Mouse (Mus musculus) mouse embryonic stem cell (cell line): ENCODE data around the gene Cdc26.

ENCODE experiments used
- in situ Hi-C, 2 experiments: fragments of 300-500 bp; cut with MboI; formaldehyde crosslinking; loops; 1 replicate in 1 of 2; 3 replicates in 1 of 2; pipeline ENCODE4 v1.14.3; 2019 to 2020; ENCODE audit warnings: low sequenced_read_pairs in 2 of 2, low pct_unique_long_range_greater_than_20kb in 1 of 2, mixed read lengths in 1 of 2; ENCODE audit not compliant: unreplicated experiment in 1 of 2

Gene Cdc26

DNA sequence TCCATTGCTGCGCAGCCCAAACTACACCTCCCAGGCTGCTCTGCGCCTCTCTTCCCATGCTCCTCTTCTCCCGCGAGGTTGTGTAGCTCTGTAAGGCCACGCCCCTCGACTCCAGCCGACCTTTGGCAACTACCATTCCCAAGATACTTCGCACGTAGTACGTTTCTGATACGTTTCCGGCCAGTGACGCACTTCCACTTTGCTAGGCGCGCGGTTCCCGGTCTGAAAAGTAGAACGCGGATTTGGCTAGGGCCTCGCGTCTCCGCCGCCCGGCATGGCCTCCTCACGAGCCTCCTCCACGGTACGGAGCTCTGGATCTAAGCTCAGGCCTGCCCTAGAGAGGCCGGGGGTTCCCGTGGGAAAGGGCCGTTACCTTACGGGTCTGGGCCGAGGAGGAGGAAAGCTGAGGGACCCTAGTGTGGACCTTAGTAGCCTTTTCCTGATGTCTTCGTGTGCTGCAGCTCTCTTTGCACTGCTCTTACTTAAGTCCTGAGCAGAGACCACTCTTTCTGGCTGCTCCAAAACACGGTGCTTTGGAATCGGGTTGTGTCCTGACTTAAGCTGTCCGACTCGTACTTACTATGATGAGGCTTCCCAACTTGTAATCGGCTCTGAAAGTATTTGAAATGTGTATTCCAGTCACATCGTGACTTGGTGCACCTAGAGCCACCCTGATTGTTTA, at the start of gene Cdc26, which contains the start of gene Prpf4:
TSS of gene Cdc26 (minus strand) at position 42 of the 682 bp plus-strand sequence.
TSS of gene Prpf4 (plus strand) at position 197 of the 682 bp plus-strand sequence.
- in situ Hi-C loops: no loop called here

DNA sequence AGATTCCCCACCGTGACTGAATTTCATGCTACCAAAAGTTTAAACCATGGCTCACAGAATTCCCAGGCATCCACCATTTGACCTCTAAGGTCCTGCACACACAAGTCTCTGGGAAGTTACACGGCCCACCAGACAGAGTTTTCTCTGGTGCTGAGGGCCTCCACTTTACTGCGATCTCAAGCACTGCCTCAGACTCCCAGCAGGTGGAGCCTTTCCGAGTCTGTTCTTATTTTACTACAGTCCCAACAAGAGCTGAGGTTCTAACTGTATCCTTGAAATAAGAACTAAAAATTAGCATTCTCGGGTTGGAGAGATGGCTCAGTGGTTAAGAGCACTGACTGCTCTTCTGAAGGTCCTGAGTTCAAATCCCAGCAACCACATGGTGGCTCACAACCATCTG, 46.6 kb upstream of the Cdc26 start:
- in situ Hi-C loops: no loop called here

DNA sequence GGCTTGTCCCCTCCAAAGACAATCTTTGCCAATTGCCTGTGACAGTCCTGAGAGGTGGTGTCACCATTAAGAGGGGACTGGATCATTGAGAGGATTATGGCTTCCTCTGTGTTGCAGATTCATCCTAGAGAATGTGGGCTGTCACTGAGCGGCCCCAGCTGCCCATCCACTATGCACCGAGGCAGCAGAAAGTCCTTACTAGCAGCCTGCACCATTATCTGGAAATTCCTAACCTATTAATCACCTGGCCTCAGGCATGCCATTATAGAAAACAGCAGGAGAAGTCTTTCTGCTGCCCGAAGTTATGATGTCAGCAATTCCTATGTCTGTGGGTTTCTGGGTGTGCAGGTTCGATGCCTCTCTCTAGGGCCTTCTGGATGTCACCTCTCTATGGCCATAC, 32.5 kb upstream of the Cdc26 start:
- in situ Hi-C loops: no loop called here

DNA sequence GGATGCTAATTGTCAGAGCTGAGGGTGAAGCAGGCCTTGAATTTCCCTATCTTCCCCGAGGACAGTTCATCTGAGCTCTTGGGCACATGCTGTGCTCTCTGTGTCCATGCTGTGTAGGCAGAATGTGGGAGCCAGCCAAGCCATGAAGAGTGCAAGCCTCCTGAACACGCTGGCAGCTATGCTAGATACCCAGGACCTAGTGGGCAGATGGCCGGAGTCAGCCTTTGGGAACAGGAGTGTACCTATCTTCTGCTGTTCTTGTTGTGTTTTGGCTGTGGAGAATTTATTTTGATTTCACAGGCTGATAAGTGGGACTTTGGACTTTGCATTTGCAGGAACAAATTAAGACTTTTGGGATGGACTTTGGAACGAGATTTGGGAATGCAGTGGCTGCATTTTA, 32.1 kb upstream of the Cdc26 start:
- in situ Hi-C loops: no loop called here

DNA sequence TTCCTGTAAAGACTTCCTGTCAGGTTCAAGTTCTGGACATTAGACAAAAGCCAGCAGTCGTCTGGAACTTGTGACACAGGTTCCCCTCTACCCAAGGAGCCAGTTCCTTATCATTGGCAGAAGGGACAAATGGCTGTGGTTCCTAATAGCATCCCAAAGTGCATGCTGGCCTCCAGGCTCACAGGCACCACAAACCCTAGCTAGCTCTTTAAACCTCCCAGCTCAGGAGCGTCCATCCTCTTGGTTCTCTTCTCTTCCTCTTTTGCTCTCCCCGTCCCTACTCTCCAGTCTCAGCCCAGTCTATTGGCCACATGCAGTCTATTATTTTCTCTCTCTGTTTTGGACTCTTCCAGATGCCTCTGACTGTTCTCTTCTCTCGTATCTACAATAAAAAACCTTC, 31.4 kb upstream of the Cdc26 start:
- in situ Hi-C loops: no loop called here

DNA sequence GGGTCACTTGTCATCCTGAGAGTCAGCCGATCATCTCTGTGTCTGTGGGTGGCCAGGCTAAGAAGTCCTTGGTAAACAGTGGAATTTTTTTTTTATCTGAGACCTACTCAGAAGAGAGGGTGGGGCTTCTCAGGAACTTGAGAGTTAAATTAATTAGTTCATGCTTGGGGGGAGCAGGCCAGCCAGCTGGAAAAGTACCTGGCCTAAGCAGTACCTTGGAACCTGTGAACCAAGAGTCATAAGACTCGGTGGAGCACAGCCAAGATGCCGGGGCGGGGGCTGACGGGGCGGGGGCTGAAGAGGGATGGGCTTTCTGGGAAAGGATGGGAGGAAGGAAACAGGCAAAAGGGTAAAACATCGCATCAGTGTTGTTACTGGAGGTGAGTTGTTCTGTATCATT, 29.4 kb upstream of the Cdc26 start:
- in situ Hi-C loops: no loop called here

DNA sequence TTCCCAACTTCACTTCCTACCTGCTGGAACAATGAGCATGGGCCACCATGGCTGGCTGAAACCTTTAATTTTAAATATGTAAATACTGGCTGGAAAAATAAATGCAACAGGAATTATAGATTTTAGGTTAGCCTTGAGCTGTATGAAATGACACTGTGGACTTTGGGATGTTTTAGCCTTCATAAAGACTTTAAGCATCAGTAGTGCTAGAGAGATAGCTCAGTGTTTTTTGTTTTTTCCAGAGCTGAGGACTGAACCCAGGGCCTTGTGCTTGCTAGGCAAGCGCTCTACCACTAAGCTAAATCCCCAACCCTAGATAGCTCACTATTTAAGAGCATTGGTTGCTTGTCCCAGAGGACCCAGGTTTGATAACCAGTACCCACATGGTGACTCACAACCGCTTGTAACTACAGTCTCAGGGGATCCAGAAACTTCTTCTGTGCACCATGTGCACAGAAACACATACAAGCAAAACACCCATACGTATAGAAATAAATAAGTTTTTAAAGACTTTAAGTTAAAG, 28.9 kb upstream of the Cdc26 start:
- in situ Hi-C loops: no loop called here

DNA sequence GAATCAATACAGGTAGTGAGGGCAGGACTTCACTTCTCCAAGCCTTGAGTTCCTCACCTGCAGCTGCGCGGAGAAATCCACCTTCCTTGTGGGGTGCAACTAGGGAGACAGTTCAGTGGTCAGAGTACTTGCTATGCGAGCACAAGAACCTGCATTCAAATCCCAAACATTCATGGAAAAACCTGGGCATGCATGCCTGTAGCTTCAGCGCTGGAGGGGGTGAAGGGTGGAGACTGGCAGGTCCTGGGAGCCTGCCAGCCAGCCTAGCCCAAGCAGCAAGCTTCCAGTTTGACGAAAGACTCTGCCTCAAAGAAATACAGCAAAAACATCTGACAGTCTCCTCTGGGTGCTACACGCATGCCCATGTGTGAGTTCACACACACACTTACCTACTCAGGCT, 26.6 kb upstream of the Cdc26 start, which contains the start of gene Rnf183:
TSS of gene Rnf183 (minus strand) at position 172 of the 400 bp plus-strand sequence.
- in situ Hi-C loops: no loop called here

DNA sequence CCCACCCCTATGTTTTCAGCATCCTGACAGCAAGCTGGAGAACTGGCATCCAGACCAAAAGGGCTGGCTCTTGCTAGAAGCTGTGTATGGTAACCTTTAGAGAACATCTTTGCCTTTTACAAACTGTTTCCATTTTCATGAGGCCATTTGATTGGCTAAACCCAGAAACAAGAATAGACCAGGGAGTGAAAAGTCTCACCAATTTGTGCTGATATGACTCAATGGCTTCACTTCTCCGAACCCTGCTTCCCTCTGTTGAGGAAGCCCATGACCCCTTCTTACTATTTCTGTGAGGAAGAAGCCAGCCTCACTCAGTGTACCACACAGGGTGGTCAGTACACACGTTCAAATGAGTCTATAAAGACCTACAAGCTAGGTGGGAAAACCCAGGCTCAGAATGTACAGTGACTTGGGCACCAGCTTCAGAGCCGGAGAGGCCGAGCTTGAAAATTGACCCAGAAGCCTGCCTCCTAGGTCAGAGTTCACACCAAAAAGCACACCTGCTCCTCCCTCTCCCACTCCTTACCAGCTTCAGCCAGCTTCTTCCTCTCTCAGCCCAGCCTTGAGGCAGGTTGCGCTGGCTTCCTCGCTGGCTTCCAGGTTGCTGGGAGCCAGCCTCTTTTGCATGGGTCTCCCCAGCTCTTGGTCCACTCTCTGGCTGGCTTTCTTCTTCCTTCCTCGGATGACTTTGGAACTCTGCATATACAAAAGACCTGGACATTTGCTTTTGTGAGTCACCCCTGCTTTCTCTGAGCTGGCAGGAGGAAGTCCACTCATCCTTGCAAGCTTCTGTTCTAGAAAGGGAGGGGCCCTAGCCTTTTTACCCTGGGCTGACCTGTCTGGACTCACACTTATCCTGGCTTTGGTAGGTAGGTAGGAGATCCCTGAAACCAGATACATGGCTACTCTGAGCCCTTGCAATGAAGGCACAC, 25.8 kb upstream of the Cdc26 start:
- in situ Hi-C loops: no loop called here

DNA sequence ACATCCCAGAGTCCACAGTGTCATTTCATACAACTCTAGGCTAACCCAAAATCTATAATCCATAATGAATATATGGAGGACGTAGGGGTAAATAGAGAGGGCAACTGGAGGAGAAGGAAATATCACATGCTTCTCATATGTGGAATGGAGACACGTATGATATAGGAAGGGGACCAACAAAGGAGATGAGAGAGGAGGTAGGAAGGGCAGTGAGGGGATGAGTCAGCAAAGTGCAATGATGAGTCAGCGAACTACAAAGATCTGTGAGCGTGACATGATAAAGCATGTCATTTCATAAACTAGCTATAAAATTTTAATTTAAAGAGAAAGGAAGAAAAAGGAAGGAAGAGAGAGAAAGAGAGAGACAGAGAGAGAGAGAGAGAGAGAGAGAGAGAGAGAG, 23.1 kb upstream of the Cdc26 start:
- in situ Hi-C loops: no loop called here

DNA sequence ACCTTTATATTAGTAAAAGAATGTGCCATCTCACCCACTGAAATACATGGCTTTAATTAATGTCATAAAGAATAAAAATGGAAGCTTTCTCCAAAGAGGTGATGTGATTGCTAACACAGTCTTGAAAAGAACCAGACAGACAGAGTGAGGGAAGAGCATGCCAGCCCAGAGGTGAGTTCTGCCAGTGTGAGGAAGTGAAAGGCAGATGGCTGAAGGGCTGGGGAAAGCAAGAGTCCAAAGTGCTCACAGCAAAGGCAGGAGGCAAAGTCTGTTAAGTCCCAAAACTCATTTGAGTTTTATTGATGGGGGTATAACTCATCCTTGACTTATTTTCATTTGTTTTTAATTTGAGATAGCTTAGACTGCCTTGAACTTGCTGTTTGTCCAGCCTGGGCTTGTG, 22.2 kb upstream of the Cdc26 start:
- in situ Hi-C loops: no loop called here

DNA sequence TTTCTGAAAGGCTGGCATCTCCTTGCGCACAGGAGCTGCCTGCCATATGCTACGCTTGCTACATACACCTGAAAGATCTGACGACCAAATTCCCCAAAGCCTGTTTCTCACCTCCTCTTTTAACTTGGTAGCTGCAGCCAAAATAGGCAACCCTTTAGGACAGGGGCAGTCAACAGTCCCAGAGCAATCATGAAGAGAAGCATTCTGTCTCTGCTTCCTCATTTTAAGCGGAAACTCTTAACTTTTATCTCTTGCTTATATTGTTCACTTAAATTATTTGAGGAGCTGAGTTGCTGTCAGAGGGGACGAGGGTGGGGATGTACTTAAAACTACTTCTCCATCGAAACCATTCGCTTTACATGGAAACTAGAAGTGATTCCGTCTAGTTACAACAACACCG, 21.2 kb upstream of the Cdc26 start:
- in situ Hi-C loops: no loop called here

DNA sequence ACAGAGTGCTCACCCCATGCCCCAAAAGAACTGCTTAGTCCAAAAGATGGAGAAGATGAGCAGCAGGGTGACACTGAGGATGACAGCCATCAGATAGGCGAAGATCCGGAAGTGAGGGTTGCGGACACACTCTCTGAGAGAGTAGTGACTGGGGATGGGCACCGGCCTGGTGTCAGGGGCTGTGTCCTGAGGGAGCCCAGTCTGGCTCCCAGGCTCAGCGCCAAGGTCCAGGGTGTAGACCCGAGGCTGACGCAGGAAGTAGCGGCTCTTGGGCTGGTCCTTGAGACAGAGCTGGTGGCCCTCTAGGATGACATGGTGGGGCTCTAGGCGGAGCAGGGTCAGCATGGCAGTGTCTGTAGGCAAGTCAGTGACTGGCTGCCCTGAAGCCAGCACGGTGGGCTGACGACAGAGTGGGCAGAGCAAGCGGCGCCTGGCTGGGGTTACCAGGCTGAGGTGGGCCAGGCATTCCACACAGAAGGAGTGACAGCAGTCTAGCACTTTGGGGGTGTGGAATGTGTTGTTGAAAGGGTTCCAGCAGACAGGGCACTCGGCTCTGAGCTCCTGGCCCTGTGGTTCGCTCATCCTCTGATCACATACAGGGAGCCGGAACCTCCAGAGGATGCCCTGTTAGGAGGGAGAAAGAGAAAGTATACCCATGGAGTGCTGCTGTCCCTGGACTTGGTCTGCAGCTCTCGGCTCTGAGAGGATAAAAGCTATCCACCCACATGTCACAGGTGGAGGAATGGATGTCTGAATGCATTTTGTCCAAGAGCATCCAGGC, 19.7 kb upstream of the Cdc26 start:
- in situ Hi-C loops: no loop called here

DNA sequence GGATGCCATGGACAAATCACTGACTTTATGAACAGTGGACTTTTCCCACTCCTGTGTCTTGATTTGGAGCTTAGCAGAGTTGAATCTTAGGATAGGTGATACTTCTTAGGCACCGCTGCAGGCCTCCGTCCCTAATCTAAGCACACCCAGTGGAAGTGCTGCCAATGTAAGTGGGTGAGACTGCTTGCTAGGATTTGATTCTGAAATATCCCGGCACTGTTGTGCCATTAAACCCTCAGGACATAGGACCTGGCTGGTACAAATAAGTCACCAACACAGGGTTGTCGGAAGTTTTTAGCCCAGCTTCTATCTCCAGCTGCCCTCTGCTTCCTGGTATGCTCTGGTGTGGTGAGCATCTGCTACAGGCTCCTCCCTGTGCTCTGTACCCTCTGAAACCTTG, 17.4 kb upstream of the Cdc26 start:
- in situ Hi-C loops: no loop called here

DNA sequence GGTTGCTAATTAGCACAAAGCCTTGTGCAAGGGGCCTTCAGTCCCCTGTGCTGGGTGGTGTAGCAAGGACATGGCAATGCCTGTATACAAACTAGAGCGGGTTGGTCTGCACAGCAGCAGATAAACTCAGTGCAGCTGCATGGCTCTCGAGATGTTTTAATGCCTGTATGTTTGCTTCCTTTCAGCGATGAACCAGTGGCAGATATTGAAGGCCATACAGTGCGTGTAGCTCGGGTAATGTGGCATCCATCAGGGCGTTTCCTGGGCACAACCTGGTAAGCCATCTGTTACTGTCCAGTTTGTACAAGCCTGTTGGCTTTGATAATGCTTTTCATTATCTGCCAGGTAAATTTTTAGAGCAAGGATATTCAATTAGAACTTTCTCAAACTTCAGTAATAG, 10.6 kb upstream of the Cdc26 start:
- in situ Hi-C loops: no loop called here

DNA sequence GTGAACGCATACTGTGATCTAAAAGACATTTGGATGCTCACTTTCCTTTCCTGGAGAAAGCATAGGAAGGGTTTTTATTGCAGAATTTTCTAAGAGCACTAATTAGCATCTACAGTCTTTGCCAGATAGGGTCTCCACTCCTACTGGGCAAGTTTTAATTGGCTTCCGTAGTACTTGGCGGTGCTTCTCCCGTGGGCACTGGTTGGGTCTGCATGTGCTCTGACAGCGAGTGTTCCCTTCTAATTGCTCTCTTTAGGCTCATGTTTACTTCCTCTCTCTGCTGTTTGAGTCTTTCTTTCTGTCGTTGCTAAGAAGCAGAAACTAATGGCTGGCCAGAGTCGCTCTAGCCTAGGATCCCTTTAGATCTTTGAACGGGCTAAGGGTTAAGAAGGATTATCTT, 10.0 kb upstream of the Cdc26 start:
- in situ Hi-C loops: no loop called here

DNA sequence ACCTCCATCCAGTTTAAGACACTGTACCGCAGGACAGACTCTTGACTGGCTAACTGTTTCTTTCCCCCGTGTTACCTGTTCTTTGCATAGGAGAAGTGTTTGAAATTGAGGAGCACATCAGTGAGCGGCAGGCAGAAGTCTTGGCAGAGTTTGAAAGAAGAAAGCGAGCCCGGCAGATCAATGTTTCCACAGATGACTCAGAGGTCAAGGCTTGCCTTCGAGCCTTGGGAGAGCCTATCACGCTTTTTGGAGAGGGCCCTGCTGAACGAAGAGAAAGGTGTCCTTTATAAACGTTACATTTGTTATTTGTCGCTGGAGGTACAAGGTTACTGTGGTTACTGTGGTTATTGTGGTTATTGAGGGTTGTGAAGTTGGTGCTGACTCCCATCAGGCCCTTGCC, 3.2 kb upstream of the Cdc26 start:
- in situ Hi-C loops: no loop called here

DNA sequence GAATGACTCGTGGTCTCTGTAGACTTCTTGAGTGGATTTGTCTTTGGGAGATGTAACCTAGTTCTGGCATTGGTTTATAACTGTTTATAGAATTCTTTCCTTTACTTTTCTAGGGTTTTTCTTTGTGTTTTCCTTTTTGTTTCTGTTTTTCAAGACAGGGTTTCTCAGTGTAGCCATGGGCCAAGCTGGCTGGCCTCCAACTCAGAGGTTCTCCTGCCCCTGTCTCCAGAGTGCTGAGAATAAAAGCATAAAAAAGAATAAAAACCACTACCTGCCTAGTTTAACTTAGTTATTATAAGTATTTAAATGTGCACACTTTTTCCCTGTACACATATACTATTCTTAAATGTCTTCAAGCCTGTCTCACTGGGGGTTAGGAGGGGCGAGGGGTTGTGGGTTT, 1.9 kb upstream of the Cdc26 start:
- in situ Hi-C loops: no loop called here

DNA sequence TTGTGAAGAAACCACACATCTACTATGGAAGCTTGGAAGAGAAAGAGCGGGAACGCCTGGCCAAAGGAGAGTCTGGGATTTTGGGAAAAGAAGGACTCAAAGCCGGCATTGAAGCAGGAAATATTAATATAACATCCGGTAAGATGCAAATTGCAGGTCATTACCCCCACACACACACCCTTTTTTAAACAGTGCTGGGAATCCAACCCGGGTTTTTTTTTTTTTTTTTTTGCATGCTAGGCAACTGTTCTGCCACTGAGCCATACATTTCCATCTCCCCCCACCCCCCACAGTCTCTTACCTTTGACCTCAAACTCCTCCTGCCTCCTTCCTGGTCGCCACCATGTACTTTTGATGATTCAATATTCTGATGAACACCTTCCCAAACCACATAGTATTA, 1.2 kb upstream of the Cdc26 start:
- in situ Hi-C loops: no loop called here
